Mouse (Mus musculus): ENCODE results near the gene Morf4l1.

DNA sequence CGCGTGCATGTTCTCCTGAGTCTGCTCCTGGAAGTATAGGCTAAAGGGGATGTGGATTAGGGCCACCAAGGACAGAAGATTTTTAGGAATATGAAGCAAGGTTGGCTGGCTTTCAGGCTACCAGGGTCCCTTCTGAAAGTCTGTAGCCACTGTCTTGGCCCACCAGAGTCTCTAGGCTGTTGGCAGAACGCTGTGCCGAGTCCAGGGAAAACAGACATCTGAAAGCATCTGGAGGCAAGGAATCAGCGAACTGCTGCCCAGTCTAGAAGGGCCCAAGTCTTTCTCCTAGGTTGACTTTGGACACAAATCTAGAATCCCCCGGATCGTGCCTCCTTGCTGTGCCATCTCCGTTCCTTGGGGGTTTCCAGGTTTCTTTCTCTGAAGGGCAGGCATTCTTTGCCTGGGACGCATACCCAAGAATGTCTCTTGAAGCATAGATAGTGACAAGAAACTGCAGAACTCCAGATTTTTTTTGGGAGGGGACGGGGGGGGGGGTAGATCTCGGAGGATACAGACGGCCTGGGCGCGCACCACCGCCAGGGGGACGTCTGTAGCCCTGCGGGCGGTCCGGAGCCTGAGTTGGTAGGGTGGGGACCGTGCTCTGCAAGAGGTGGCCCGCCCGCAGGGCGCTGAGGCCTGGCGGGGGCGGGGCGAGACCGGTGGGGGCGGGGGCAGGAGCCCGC is 47.8 kb upstream of the Morf4l1 start:
- TF ChIP-seq CTCF (IDR thresholded peaks at IDR 0.05; ENCODE audit: low read depth) (peak; percentile 54), EP300 (IDR thresholded peaks at IDR 0.05; ENCODE audit: low read depth) (no peak)
